Mouse (Mus musculus): Measurements from ENCODE around the gene Mkln1. TPM values are rescaled to one million over a fixed set of nuclear protein-coding genes. Genes with fewer than 3 reads are reported as not detected.

The Mkln1 gene
- polyA plus RNA-seq, 1 experiment from 2014 or later = 184 TPM

- H3K4me2 ChIP-seq = no peak overlapping the region
- no peaks in the 10 kb centered on the region for H3K9me3 ChIP-seq (ENCODE audit: low read depth, low read length)
- peak; percentile 26; the same call in 1 of the 2 replicates for TF ChIP-seq CTCF (IDR thresholded peaks at IDR 0.05; ENCODE audit: low read depth)
- H3K27ac ChIP-seq (ENCODE audit: low read depth) = no peak overlapping the region
- no peaks in the 10 kb centered on the region for H3K36me3 ChIP-seq (ENCODE audit: insufficient read depth)
- WGBS = 64% methylated on average over 3 of the region's 3 CpGs
- DNase-seq = peak; percentile 25
- H3K4me1 ChIP-seq (ENCODE audit: insufficient read depth) = no peaks in the 10 kb centered on the region
- ATAC-seq (ENCODE audit: insufficient read depth) = no peak
- H3K4me3 ChIP-seq (ENCODE audit: low read depth, low read length) = no peak overlapping the region
- no peak overlapping the region for H3K9ac ChIP-seq
- no peaks in the 10 kb centered on the region for H3K27me3 ChIP-seq (ENCODE audit: insufficient read depth, low read length)
Measured at GRCm38 (mm10) chr6:31369875-31370274, 28.7 kb upstream of the Mkln1 start.

DNA sequence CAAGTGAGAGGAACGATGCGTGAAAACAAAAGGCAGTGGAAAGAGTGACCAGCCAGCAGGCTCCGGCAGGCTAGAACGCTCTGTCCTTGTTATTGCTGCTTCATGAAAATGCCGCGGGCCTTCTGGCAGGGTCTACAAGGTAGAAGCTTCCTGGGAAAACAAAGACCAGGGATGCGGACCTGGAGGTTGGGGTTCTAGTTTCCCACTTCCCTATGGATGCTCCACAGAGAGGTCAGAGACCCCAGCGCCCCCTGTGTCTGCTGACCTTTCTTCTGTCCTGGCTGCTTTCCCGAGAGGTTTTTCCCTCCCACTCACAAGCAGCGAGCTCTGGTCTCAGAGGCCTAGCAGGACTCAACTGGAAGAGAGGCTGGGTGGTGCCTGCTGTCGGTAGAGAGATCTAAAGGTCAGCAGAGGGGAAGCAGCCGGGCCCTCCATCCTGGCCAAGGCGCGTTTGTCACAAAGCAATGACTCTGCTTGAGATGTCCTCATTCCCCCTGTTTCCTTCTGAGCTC lies 27.9 kb upstream of the Mkln1 start:
- ATAC-seq (ENCODE audit: insufficient read depth) (no peak), DNase-seq (no peak)
- Histone ChIP-seq H3K4me1 (ENCODE audit: insufficient read depth) (no peaks in the 10 kb centered on the region), H3K36me3 (ENCODE audit: insufficient read depth) (no peaks in the 10 kb centered on the region), H3K4me3 (ENCODE audit: low read depth, low read length) (no peak overlapping the region), H3K27me3 (ENCODE audit: insufficient read depth, low read length) (no peaks in the 10 kb centered on the region), H3K27ac (ENCODE audit: low read depth) (no peak overlapping the region), H3K4me2 (no peak overlapping the region), H3K9me3 (ENCODE audit: low read depth, low read length) (no peaks in the 10 kb centered on the region), H3K9ac (no peak overlapping the region)
- no peak for TF ChIP-seq CTCF (IDR thresholded peaks at IDR 0.05; ENCODE audit: low read depth)
- 53% methylated on average over 14 of the region's 14 CpGs for WGBS

GRCm38 (mm10) chr6:31371140-31371539 lies 27.4 kb upstream of the Mkln1 start:
- no peak overlapping the region for H3K27ac ChIP-seq (ENCODE audit: low read depth)
- H3K9me3 ChIP-seq (ENCODE audit: low read depth, low read length) = no peaks in the 10 kb centered on the region
- DNase-seq (no peak), ATAC-seq (ENCODE audit: insufficient read depth) (no peak)
- H3K4me2 ChIP-seq = no peak overlapping the region
- no peaks in the 10 kb centered on the region for H3K27me3 ChIP-seq (ENCODE audit: insufficient read depth, low read length)
- 72% methylated on average over 3 of the region's 3 CpGs for WGBS
- TF ChIP-seq CTCF (IDR thresholded peaks at IDR 0.05; ENCODE audit: low read depth) = no peak
- no peak overlapping the region for H3K9ac ChIP-seq
- no peak overlapping the region for H3K4me3 ChIP-seq (ENCODE audit: low read depth, low read length)
- H3K36me3 ChIP-seq (ENCODE audit: insufficient read depth) = no peaks in the 10 kb centered on the region
- no peaks in the 10 kb centered on the region for H3K4me1 ChIP-seq (ENCODE audit: insufficient read depth)

DNA sequence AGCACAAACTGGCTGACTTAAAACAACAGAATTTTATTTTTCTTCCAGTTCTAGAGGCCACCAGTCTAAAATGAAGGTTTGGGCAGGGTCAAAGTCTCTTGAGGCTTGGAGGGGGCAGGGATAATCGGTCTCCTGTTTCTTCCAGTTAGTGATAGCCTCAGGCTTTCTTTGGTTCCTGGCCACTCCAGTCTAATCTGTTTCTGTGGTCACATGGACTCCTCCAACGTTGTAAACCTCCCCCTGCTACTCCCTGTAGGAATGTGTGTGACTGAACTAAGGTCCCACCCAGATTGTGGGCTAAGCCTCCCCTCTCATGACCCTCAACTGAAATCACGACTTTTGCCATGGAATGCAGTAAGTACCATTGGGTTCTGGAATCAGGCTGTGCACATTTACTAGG lies 25.9 kb upstream of the Mkln1 start:
- no peaks in the 10 kb centered on the region for H3K4me1 ChIP-seq (ENCODE audit: insufficient read depth)
- no peaks in the 10 kb centered on the region for H3K36me3 ChIP-seq (ENCODE audit: insufficient read depth)
- no peak for DNase-seq
- ATAC-seq (ENCODE audit: insufficient read depth) = no peak
- H3K4me3 ChIP-seq (ENCODE audit: low read depth, low read length) = no peak overlapping the region
- H3K9me3 ChIP-seq (ENCODE audit: low read depth, low read length) = no peaks in the 10 kb centered on the region
- no peak overlapping the region for H3K27ac ChIP-seq (ENCODE audit: low read depth)
- no peak overlapping the region for H3K4me2 ChIP-seq
- no peak for TF ChIP-seq CTCF (IDR thresholded peaks at IDR 0.05; ENCODE audit: low read depth)
- H3K27me3 ChIP-seq (ENCODE audit: insufficient read depth, low read length) = no peaks in the 10 kb centered on the region
- WGBS = 31% methylated on average over 3 of the region's 3 CpGs
- H3K9ac ChIP-seq = no peak overlapping the region

GRCm38 (mm10) chr6:31373084-31373673 lies 25.4 kb upstream of the Mkln1 start:
- H3K9ac ChIP-seq = no peak overlapping the region
- TF ChIP-seq CTCF (IDR thresholded peaks at IDR 0.05; ENCODE audit: low read depth) = no peak

GRCm38 (mm10) chr6:31382989-31383388 lies 15.5 kb upstream of the Mkln1 start:
- no peak for TF ChIP-seq CTCF (IDR thresholded peaks at IDR 0.05; ENCODE audit: low read depth)
- Histone ChIP-seq H3K4me3 (ENCODE audit: low read depth, low read length) (no peak overlapping the region), H3K36me3 (ENCODE audit: insufficient read depth) (no peaks in the 10 kb centered on the region), H3K9ac (no peak overlapping the region), H3K4me2 (no peak overlapping the region), H3K27ac (ENCODE audit: low read depth) (no peak overlapping the region), H3K27me3 (ENCODE audit: insufficient read depth, low read length) (no peaks in the 10 kb centered on the region), H3K4me1 (ENCODE audit: insufficient read depth) (no peaks in the 10 kb centered on the region), H3K9me3 (ENCODE audit: low read depth, low read length) (no peaks in the 10 kb centered on the region)
- ATAC-seq (ENCODE audit: insufficient read depth) (no peak), DNase-seq (no peak)
- 84% methylated on average over 7 of the region's 7 CpGs for WGBS

More at GRCm38 (mm10) chr6:31373084-31373673, 25.4 kb upstream of the Mkln1 start:
- DNase-seq (no peak), ATAC-seq (ENCODE audit: insufficient read depth) (no peak)
- H3K9me3 ChIP-seq (ENCODE audit: low read depth, low read length) = no peaks in the 10 kb centered on the region
- H3K4me3 ChIP-seq (ENCODE audit: low read depth, low read length) = no peak overlapping the region
- no peak overlapping the region for H3K4me2 ChIP-seq
- no peak overlapping the region for H3K27ac ChIP-seq (ENCODE audit: low read depth)
- H3K36me3 ChIP-seq (ENCODE audit: insufficient read depth) = no peaks in the 10 kb centered on the region
- no peaks in the 10 kb centered on the region for H3K4me1 ChIP-seq (ENCODE audit: insufficient read depth)
- 83% methylated on average over 6 of the region's 6 CpGs for WGBS
- H3K27me3 ChIP-seq (ENCODE audit: insufficient read depth, low read length) = no peaks in the 10 kb centered on the region

GRCm38 (mm10) chr6:31384794-31385193 lies 13.7 kb upstream of the Mkln1 start:
- Histone ChIP-seq H3K9me3 (ENCODE audit: low read depth, low read length) (no peaks in the 10 kb centered on the region), H3K27me3 (ENCODE audit: insufficient read depth, low read length) (no peaks in the 10 kb centered on the region), H3K9ac (no peak overlapping the region), H3K27ac (ENCODE audit: low read depth) (no peak overlapping the region), H3K4me1 (ENCODE audit: insufficient read depth) (no peaks in the 10 kb centered on the region), H3K4me2 (no peak overlapping the region), H3K36me3 (ENCODE audit: insufficient read depth) (no peaks in the 10 kb centered on the region), H3K4me3 (ENCODE audit: low read depth, low read length) (no peak overlapping the region)
- no peak for TF ChIP-seq CTCF (IDR thresholded peaks at IDR 0.05; ENCODE audit: low read depth)
- no peak for ATAC-seq (ENCODE audit: insufficient read depth)
- WGBS = 47% methylated on average over 5 of the region's 5 CpGs
- DNase-seq = no peak
